Mouse (Mus musculus): Measurements from ENCODE around the gene Eml1.

GRCm38 (mm10) chr12:108334529-108334928 is 36.2 kb upstream of the Eml1 start:
- TF ChIP-seq CTCF (IDR thresholded peaks at IDR 0.05; ENCODE audit: low read depth, low read length) (no peak), EP300 (IDR thresholded peaks at IDR 0.05; ENCODE audit: insufficient read depth, low read depth, low read length) (no peak)

All from ES-Bruce4 (cell line).